Mouse (Mus musculus): ENCODE data around the gene 4930544D05Rik.

4930544D05Rik gene

DNA sequence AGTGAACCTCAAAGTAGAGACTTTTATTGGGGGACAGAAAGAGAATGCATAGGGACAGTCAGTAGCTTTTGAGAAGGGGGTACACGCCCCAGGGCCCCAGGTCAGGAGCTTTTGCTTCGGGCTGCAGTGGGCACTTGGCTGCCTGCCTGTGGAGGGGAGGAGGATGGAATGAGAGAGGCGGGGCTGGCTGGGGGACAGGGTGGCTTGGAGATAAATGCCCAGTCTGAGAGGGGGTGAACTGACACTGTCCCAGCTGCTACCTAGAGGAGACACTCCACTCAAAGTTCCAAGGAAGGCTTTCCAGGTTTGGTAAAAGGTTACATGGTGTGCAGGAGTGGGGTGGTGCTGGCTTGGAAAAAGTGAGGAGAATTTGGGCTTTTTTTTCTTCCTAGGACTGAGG, 41.3 kb downstream of the 4930544D05Rik start, which contains the start of gene Eno3:
TSS of gene Eno3 (plus strand) at position 239 of the 400 bp plus-strand sequence.
- no peak for DNase-seq

DNA sequence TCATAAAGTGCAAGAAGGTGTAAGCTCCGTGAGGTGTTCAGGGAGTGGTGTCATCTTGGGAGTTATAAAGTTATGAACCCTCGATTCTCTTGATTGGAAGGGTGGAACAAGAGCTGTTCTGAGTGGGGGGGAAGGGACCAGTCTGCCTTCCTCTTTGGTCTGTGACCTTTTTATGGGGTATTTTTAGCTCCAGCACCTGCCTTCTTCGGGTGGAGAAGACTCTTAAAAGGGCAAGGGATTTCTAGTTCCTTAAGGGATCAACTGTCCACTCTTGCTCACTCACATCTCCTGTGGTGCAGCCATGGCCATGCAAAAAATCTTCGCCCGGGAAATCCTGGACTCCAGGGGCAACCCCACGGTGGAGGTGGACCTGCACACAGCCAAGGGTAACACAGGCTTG, 41.9 kb downstream of the 4930544D05Rik start:
- DNase-seq: no peak

DNA sequence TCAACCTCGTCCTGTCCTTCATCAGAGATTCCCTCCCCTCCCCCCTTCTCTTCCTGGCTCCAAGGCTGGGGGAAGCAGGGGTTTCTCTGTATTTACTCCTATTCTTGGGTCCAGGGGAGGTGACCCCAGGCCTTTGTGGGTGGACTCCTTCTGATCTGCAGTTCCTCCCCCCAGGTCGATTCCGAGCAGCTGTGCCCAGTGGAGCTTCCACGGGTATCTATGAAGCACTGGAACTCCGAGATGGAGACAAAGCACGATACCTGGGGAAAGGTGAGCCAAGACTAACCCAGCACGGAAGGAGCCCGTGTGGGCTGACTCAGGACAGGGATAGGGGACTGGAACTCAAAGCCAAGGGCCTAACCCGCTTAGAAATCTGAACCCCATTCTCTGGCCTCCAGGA, 42.3 kb downstream of the 4930544D05Rik start:
- no peak for DNase-seq

DNA sequence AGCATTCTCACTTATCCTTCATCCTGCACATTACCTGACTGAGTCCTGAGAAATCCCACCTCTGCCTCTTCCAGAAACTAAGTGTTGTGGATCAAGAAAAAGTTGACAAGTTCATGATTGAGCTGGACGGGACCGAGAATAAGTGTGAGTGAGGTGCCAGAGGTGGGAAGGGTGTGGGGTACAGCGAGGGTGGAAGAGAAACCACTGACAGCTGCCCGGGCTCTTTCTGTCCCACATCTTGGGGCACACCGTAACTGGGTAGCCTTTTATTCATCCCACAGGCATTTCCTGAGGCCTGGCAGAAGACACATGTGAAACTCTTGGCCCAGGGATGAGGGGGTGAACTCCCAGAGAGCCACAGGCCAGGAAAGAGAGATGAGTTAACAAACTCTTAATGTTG, 42.9 kb downstream of the 4930544D05Rik start:
- no peak for DNase-seq

DNA sequence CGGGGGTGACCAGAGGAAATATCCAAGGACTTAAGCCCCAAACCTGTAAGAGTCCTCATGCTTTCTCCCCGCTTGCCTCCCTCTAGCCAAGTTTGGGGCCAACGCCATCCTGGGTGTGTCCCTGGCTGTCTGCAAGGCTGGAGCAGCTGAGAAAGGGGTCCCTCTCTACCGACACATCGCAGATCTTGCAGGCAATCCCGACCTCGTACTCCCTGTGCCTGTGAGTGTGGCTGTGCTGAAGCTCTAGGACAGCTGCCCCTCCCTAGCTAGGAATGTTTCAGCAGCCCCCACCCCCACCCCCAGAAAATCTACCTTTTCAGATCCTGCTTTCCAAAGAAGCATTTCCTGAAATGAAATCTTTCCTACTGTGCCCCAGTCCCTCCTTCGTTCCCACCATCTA, 43.3 kb downstream of the 4930544D05Rik start:
- DNase-seq: no peak

DNA sequence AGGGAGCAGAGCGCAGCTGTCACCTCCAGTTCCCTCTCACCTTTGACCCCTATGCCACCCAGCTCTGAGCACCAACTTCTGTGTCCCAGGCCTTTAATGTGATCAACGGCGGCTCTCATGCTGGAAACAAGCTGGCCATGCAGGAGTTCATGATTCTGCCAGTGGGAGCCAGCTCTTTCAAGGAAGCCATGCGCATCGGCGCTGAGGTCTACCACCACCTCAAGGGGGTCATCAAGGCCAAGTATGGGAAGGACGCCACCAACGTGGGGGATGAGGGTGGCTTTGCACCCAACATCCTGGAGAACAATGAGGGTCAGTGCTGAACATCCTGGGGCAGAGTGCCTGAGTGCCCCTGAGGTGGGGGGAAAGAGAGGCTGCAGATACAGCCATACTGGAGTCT, 44.9 kb downstream of the 4930544D05Rik start:
- no peak for DNase-seq

DNA sequence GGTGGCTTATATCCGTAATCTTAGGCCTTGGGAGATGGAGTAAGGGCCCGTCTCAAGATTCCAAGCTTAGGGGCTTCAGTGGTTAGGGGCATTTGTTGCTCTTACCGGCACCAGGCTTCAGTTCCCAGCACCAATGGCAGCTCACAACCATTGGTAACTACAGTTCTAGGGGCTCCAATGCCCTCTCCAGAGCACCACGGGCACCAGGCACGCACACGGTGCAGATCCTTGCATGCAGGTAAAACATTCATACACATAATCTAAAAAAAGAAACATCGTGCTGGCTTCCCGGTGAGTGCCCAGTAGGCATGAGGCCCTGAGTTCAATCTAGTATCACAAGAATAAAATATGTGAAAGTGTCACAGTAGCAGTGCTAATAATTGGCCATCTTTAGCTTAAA, 47.5 kb downstream of the 4930544D05Rik start:
- DNase-seq: no peak

DNA sequence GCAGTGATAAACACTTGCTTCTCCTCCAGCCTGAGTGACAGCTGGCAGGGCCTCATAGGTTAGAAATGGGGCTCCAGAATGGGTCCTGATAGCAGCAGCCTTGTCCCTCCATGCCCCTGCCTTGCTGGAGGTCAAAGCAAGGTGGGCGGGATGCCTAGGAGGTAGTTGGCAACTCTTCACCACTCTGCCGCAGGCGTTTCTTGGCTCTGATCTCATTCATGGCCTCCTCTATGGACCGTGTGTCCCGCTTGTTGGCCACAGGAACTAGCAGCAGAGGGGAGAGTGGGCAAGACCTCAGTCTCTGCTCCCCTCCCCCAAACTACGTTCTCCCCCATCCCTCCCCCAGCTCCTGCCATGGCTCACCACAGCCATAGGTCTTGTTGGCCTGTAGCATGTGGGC, 48.3 kb downstream of the 4930544D05Rik start:
- DNase-seq: no peak

DNA sequence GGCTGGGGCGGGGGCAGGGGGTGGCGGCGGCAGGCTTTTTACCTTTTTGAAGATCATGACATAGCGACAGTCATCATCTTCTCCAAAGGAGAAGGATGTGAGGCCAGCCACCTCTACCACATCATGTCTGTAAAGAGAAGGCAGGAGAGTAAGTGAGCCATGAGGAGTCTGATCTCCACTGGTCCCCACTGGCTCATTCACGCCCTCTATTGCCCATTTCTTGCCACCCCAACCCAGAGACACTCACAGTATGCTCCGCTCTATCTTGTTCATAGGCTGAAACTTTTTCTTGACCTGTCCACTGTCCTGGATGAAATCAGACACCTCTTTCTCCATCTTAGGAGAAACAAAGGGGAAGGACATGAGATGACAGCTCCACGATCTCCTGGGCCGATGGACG, 49.1 kb downstream of the 4930544D05Rik start:
- no peak for DNase-seq
